In genomic region chrX:20771666-20772065, GRCm38 (mm10) we compare ENCODE assay signal across 15 mouse cellular contexts. TPM values are rescaled to one million over a fixed set of nuclear protein-coding genes. Genes with fewer than 3 reads are reported as not detected.
DNase-seq lines count a peak whose midpoint lies in the region; ATAC-seq and TF ChIP-seq lines count a peak whose summit lies in the region.
"Had no signal": no experiment of that assay in that cellular context is flagged by ENCODE, and none has a peak within 500 bp of the region (broad histone marks: within the 10 kb centered on the region; RNA-seq: fewer than 3 reads in every experiment).

No protein-coding gene starts in this region.

- no peak for TF ChIP-seq EP300 in lung, postnatal 0 days (IDR thresholded peaks at IDR 0.05)
- no peak for TF ChIP-seq EP300 in stomach, postnatal 0 days (optimal IDR thresholded peaks at IDR 0.05)

- H3K9ac ChIP-seq in lung, postnatal 0 days (replicated peaks; ENCODE audit: low read depth) = no peak overlapping the region
- H3K9ac ChIP-seq in stomach, postnatal 0 days (ENCODE audit: low read length) = no peak overlapping the region
- no peak overlapping the region for H3K9ac ChIP-seq in hindbrain, embryonic 13.5 days
- H3K9ac ChIP-seq: embryonic facial prominence, embryonic 13.5 days; liver, embryonic 15.5 days; midbrain, embryonic 13.5 days; neural tube, embryonic 13.5 days had no signal

- WGBS in lung, postnatal 0 days = 33% methylated on average over 2 of the region's 2 CpGs
- WGBS in lung, adult 2 months = 39% methylated on average over 2 of the region's 2 CpGs
- 43% methylated on average over 2 of the region's 2 CpGs for WGBS in stomach, postnatal 0 days
- 64% methylated on average over 2 of the region's 2 CpGs for WGBS in hindbrain, embryonic 13.5 days

- H3K4me1 ChIP-seq in lung, postnatal 0 days (ENCODE audit: insufficient read depth, low read depth, low read length) = no peaks in the 10 kb centered on the region
- no peaks in the 10 kb centered on the region for H3K4me1 ChIP-seq in lung, adult 2 months (ENCODE audit: control insufficient read depth, insufficient read depth, low read length)
- no peaks in the 10 kb centered on the region for H3K4me1 ChIP-seq in stomach, postnatal 0 days (replicated peaks; ENCODE audit: control insufficient read depth, insufficient read depth)
- no peaks in the 10 kb centered on the region for H3K4me1 ChIP-seq in hindbrain, embryonic 13.5 days (replicated peaks)
- H3K4me1 ChIP-seq: embryonic facial prominence, embryonic 13.5 days; heart, embryonic 10.5 days; hindbrain, embryonic 10.5 days; liver, embryonic 15.5 days; midbrain, embryonic 13.5 days; neural tube, embryonic 13.5 days had no signal

- H3K36me3 ChIP-seq in lung, postnatal 0 days (ENCODE audit: insufficient read depth, low read length) = no peaks in the 10 kb centered on the region
- H3K36me3 ChIP-seq in stomach, postnatal 0 days (ENCODE audit: control insufficient read depth, insufficient read depth, low read length) = no peaks in the 10 kb centered on the region
- no peaks in the 10 kb centered on the region for H3K36me3 ChIP-seq in hindbrain, embryonic 13.5 days
- H3K36me3 ChIP-seq: embryonic facial prominence, embryonic 13.5 days; heart, embryonic 10.5 days; hindbrain, embryonic 10.5 days; limb, embryonic 10.5 days; liver, embryonic 15.5 days; midbrain, embryonic 13.5 days; neural tube, embryonic 13.5 days had no signal

- H3K27me3 ChIP-seq in lung, postnatal 0 days (replicated peaks; ENCODE audit: insufficient read depth, low read length) = no peaks in the 10 kb centered on the region
- no peaks in the 10 kb centered on the region for H3K27me3 ChIP-seq in stomach, postnatal 0 days (ENCODE audit: control insufficient read depth, insufficient read depth, low read length)
- H3K27me3 ChIP-seq in hindbrain, embryonic 13.5 days = no peaks in the 10 kb centered on the region
- H3K27me3 ChIP-seq: embryonic facial prominence, embryonic 13.5 days; liver, embryonic 15.5 days; midbrain, embryonic 13.5 days; neural tube, embryonic 13.5 days had no signal

- no peak overlapping the region for H3K4me3 ChIP-seq in lung, postnatal 0 days (ENCODE audit: low read depth, low read length)
- H3K4me3 ChIP-seq in lung, adult 2 months (replicated peaks; ENCODE audit: extremely low read depth, low read depth, low read length) = no peak overlapping the region
- no peak overlapping the region for H3K4me3 ChIP-seq in stomach, postnatal 0 days (ENCODE audit: low read depth, low read length)
- no peak overlapping the region for H3K4me3 ChIP-seq in hindbrain, embryonic 13.5 days
- H3K4me3 ChIP-seq: embryonic facial prominence, embryonic 13.5 days; heart, embryonic 10.5 days; hindbrain, embryonic 10.5 days; limb, embryonic 10.5 days; liver, embryonic 15.5 days; midbrain, embryonic 13.5 days; neural tube, embryonic 13.5 days had no signal

- no peak for TF ChIP-seq CTCF in lung, postnatal 0 days (IDR thresholded peaks at IDR 0.05)
- TF ChIP-seq CTCF in lung, adult 2 months (IDR thresholded peaks at IDR 0.05; ENCODE audit: insufficient read depth, low read length) = no peak
- no peak for TF ChIP-seq CTCF in stomach, postnatal 0 days (IDR thresholded peaks at IDR 0.05; ENCODE audit: low read depth)

- no peak overlapping the region for H3K4me2 ChIP-seq in lung, postnatal 0 days (replicated peaks; ENCODE audit: low read depth, low read length)
- H3K4me2 ChIP-seq in stomach, postnatal 0 days (replicated peaks; ENCODE audit: low read depth) = no peak overlapping the region
- H3K4me2 ChIP-seq in hindbrain, embryonic 13.5 days = no peak overlapping the region
- H3K4me2 ChIP-seq: embryonic facial prominence, embryonic 13.5 days; liver, embryonic 15.5 days; midbrain, embryonic 13.5 days; neural tube, embryonic 13.5 days had no signal

- peak; percentile 79 for ATAC-seq in lung, postnatal 0 days
- peak; percentile 40; the same call in 1 of the 2 replicates for ATAC-seq in stomach, postnatal 0 days (ENCODE audit: low FRiP score, low TSS enrichment)
- ATAC-seq in hindbrain, embryonic 13.5 days (ENCODE audit: low FRiP score) = no peak

- no peak for TF ChIP-seq POLR2A in lung, adult 2 months (IDR thresholded peaks at IDR 0.05; ENCODE audit: borderline replicate concordance, extremely low read depth, low read depth, low read length)

- no peaks in the 10 kb centered on the region for H3K9me3 ChIP-seq in lung, postnatal 0 days (ENCODE audit: low read length)
- H3K9me3 ChIP-seq in stomach, postnatal 0 days (ENCODE audit: control insufficient read depth, low read length) = no peaks in the 10 kb centered on the region
- H3K9me3 ChIP-seq in hindbrain, embryonic 13.5 days = no peaks in the 10 kb centered on the region
- H3K9me3 ChIP-seq: embryonic facial prominence, embryonic 13.5 days; heart, embryonic 10.5 days; hindbrain, embryonic 10.5 days; limb, embryonic 10.5 days; liver, embryonic 15.5 days; midbrain, embryonic 13.5 days; neural tube, embryonic 13.5 days had no signal

- H3K27ac ChIP-seq in lung, postnatal 0 days (ENCODE audit: low read length) = no peak overlapping the region
- H3K27ac ChIP-seq in stomach, postnatal 0 days (replicated peaks) = no peak overlapping the region
- no peak overlapping the region for H3K27ac ChIP-seq in hindbrain, embryonic 13.5 days
- H3K27ac ChIP-seq: embryonic facial prominence, embryonic 13.5 days; heart, embryonic 10.5 days; hindbrain, embryonic 10.5 days; limb, embryonic 10.5 days; liver, embryonic 15.5 days; midbrain, embryonic 13.5 days; neural tube, embryonic 13.5 days had no signal

- DNase-seq in lung, postnatal 0 days (ENCODE audit: low spot score) = peak; percentile 51
- DNase-seq in lung, adult 2 months = no peak
- peak; percentile 83 for DNase-seq in ES-CJ7 (ENCODE audit: low read depth, low spot score)
- peak; percentile 56 for DNase-seq in induced T-regulatory cell, adult 2 months (ENCODE audit: low read depth)
- DNase-seq in stomach, postnatal 0 days (ENCODE audit: low spot score) = no peak
- DNase-seq in thymus, postnatal 25 days = no peak
- DNase-seq in spleen, adult 12 weeks (ENCODE audit: low spot score) = no peak

RNA-seq across cellular contexts. Expression of gene Araf, which starts 25.9 kb away (rescaled TPM):
- 73.8 and 74.4 TPM in 2 replicates for polyA plus RNA-seq in lung, postnatal 0 days (2015; fragmentation: Nextera tagmentation; extraction: Ambion mirVana)
- 149 and 167 TPM in 2 replicates for polyA plus RNA-seq in lung, adult 2 months (2012; rRNA removed)
- polyA plus RNA-seq in stomach, postnatal 0 days (2015; fragmentation: Nextera tagmentation; extraction: Ambion mirVana) = 55.4 and 61.7 TPM in 2 replicates
- polyA plus RNA-seq in hindbrain, embryonic 13.5 days (2015; fragmentation: Nextera tagmentation; extraction: Ambion mirVana) = 281 and 285 TPM in 2 replicates

Comparison
In these comparisons a context has a peak if more than half of its experiments do, and no peak if none do; other contexts are left out.
1. DNase-seq: peak in lung, postnatal 0 days (single experiment), ES-CJ7 (single experiment) and induced T-regulatory cell, adult 2 months (single experiment); none in lung, adult 2 months (single experiment), stomach, postnatal 0 days (single experiment), thymus, postnatal 25 days (single experiment) and spleen, adult 12 weeks (single experiment).